Mouse (Mus musculus) regulatory T cell (primary cell): ENCODE data around the gene Kri1.

Experiments used
- in situ Hi-C: fragments of 300-600 bp; cut with MboI, MseI; formaldehyde crosslinking; loops from one replicate; pipeline ENCODE4 v1.15.1; 2025; ENCODE audit warnings: high pct_unique_total_duplicates

The Kri1 gene

DNA sequence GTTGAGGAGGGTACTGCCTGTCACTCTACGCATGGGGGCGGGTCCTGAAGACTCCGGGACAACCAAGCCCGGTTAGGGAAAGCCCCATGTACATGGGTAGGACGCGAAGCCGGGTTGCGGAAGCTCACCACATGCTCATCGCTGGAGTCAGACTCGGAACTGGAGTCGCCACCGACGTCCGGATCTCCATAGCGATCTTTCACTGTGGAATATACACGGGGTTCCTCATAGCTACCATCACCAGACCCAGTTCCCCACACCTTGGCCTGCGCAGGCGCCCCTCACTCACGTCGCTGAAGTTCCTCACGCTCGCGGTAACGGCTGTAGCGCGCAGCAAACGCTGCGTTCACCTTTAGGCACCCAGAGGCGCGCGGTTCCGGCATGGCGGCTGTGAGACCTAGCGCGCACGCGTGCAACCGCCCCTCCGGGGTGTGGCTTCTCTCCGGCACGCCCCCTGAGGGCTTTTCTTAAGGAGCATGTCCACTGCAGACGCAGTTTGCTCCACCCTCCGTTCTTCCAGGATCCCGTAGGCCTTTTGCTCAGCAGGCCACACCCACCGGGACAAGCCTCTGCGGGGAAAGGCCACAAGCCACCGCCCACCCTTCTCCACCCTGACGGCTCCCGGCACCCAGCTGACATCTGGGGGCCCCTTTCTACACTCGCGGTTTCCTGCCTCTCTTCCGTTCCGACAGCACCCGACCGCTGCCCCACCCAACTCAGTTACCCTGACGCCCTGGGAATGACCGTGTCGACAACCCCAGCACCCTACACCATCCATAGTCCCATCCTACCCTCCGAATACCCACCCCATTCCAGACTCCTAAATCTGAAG lies at the start of gene Kri1:
Gene Kri1 (minus strand): TSS at position 399 of the 832 bp plus-strand sequence.
- in situ Hi-C loops: no loop called here

DNA sequence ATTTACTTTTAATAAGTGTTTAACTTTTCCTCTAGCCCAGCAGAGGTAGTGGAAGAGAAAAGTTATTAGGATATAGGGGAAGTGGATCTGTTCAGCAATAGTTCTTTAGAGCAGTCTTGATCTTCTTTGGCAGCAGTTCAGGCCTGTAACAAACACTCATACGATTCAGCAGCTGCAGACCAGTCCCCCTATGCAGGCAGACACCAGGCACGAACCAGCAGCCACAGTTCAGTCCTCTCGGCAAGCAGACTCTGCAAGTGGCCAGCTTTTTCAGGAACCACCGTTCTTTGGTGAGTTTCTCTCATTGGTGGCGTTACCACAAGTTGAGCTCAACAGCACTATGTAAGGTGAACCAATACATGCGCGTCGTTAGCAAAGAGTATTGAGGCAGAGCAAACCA lies 48.7 kb upstream of the Kri1 start:
- in situ Hi-C loops: no loop called here

DNA sequence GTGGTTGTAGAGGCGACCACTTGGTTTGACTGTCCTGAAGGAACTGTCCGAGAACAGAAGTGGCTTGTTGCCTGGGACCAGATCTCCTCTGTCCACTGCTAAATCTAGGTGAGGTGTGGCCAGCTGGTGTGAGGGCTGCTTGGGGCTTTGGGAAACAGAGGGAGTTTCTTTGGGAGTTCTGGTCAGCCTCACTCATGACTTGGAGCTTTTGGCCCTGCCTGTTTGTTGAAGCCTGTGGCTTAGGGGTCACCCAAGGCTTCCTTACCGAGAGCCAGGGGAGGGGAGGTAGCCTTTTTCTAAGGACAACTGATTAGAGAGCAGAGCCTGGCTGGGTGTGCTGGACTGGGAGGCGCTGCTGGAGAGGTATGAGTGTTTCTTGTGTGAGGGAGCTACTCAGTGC lies 47.6 kb upstream of the Kri1 start:
- in situ Hi-C loops: no loop called here

DNA sequence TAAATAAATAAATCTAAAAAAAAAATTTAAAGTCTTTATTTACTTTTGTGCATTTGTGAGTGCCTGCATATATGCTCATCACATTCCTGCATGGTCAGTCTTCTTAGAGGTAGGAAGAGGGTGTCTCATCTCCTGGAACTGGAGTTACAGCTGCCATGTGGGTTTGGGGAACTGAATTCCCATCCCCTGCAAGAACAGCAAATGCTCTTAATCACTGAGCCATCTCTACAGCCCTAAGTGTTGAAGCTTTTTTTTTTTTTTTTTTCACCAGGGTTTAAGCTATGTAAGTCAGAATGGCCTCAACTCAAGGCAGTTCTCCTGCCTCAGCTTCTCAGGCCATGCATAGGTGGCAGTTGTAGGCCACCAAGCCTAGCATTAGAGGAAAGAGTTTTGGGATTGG lies 47.0 kb upstream of the Kri1 start:
- in situ Hi-C loops: no loop called here

GRCm38 (mm10) chr9:21333523-21333922 lies 45.8 kb upstream of the Kri1 start:
- in situ Hi-C loops: no loop called here

DNA sequence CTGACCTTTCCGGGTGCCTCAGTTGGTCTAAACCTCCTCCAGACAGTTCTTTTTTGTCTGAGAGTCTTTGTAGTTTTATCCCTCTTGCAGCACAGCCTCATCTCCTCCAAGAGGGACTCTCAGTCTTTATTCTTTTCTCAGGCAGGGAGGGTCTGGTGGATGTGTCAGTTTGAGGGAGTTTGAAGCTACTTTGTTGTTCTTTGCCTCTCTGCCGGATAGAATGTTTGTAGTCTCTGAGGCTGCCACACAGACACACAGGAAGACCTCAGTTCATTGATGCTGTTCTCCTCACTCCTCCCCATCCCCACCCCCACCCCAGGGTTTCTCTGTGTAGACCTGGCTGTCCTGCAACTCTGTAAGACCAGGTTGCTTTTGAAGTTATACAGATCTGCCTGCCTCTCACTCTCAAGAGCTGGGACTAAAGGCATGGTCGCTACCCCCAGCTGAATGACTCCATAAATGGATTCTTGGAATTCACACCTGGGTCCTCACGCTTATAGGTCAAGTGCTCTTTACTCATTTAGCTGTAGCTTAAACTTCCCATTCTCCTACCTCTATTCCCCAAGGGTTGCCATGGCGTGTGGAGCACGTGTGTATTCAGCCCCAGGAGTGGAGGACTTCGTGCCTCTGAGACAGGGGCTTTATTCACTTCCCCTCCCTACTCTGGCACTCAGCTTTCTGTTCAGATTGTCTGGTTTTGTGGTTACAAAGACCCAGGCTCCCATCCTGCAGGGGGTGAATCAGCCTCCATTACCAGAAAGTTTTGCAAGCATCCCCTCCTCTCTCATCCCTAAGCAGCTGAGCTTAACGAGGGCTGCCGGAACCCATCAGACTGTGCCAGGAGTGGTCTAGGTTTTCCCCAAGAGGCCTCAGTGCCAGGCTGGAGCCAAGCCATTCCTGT lies 44.6 kb upstream of the Kri1 start:
- in situ Hi-C loops: no loop called here

- in situ Hi-C loops: no loop called here
These were observed 43.8 kb upstream of the Kri1 start for GRCm38 (mm10) chr9:21331365-21332140.

GRCm38 (mm10) chr9:21329699-21330289 lies 42.0 kb upstream of the Kri1 start:
- in situ Hi-C loops: loop anchor here (10.0 kb wide), 1 partner anchor 675 kb away; the partner anchor contains the start of gene Pin1

DNA sequence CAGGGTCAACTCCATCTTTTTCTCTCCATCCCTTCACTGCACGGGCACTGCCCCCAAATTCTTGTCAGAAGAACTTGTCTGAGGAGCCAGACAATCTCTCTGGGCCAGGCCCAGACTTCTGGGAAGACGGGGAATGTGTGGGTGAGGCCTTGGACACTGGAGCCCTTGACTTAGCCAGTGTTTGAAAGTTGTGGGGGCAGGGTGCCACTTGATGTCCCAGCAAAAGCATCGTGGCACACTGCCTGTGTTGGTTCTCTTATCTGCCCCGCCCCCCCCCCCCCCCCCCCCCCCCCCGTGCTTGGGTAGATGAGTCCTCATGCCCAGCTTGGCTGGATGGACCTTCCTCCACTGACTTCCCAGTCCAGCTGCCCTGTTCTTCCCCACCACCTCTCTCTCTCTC lies 41.3 kb upstream of the Kri1 start:
- in situ Hi-C loops: loop anchor here (10.0 kb wide), 1 partner anchor 674 kb away; the partner anchor contains the start of gene Pin1

- in situ Hi-C loops: loop anchor here (10.0 kb wide), 1 partner anchor 673 kb away; the partner anchor contains the start of gene Pin1
These were observed 40.3 kb upstream of the Kri1 start for GRCm38 (mm10) chr9:21328041-21328440.

DNA sequence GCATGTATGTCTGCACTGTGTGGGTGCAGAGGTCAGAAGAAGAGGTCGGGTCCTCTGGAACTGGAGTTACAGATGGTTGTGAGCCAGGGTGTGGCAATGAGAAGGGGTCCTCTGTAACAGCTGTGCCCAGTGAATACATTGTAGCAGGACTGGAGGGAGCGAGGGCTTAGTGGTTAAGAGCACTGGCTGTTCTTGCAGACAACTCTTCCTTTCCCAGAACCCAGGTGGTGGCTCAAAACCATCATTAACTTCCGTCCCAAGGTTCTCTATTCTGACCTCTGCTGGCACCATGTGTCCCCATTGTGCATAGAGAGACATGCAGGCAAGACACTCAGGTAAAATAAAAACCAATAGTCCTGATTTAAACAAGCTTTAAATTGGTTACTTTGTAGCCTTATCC lies 39.8 kb upstream of the Kri1 start:
- in situ Hi-C loops: loop anchor here (10.0 kb wide), 1 partner anchor 673 kb away; the partner anchor contains the start of gene Pin1

GRCm38 (mm10) chr9:21324269-21324668 lies 36.5 kb upstream of the Kri1 start:
- in situ Hi-C loops: loop anchor here (10.0 kb wide), 1 partner anchor 669 kb away; the partner anchor contains the start of gene Pin1

DNA sequence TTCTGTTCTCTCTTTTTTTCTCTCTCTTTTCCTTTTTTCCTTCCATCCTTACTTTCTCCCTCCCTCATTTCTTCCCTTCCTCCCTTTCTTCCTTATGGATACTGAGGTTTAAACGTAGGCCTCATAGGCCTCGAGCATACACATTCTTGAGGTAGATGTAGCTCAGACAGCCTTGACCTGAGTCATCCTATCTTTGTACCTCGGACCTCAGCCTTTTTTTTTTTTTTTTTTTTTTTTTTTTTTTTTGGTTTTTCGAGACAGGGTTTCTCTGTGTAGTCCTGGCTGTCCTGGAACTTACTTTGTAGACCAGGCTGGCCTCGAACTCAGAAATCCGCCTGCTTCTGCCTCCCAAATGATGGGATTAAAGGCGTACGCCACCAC lies 35.1 kb upstream of the Kri1 start:
- in situ Hi-C loops: loop anchor here (10.0 kb wide), 1 partner anchor 668 kb away; the partner anchor contains the start of gene Pin1

- in situ Hi-C loops: loop anchor here (10.0 kb wide), 1 partner anchor 668 kb away; the partner anchor contains the start of gene Pin1
These were observed 34.6 kb upstream of the Kri1 start for GRCm38 (mm10) chr9:21322211-21322916.

DNA sequence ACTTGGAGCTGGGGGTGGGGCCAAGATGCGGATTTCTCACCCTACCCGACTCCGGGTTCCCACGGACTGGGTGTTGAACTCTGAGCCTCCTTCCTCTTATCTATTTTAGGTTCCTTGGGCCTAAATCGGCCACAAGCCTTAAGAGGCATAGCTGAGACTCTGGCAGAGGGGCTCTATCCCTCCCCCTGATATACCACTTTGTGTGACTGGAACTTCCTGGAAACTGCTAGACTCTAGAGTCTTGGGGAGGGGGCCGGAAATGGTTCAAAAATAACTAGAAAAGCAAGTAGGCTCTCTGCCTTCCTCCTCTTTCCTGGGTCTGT lies 33.7 kb upstream of the Kri1 start:
- in situ Hi-C loops: loop anchor here (10.0 kb wide), 1 partner anchor 667 kb away; the partner anchor contains the start of gene Pin1

DNA sequence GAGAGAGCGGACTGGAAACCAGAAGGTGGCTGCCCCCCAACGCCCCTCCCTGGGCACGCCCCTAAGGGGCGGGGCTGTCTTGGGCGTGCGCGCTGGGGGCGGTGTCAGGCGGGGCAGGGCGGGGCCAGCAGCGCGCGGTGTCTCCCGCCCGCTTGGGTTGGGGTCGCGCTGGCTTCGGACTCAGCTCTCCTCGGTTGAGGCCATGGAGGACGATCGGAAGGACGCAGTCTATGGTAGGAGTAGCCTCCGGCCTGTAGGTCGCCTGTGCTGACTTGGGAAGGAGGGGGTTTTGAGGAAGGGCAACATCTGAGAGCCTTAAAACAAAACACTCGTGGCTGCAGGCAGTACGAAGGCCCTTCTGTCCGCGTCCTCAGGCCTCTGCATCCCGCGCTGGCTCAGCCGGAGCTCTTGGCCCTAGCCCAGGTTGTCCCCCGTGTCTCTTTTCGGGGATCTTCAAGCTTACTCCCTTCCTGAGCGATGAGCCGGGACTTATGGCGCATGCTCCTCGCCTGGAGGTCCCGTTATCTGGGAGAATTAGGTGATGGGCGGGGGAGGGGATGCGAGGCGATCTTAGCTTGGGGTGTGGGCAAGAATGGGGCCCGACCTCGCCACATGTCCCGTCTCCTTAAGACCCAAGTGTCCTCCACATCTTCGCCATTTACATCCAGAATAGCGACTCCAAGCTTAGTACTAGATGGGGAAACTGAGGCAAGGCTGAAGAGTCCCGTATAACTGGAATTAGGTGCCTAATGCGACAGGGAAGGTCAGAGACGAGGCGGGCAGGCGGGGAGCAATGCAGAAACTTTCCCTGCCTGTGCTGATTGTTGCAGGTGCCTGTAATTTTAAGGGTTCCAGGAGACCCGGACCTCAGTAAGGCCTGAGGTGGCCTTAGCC lies 33.1 kb upstream of the Kri1 start, which contains the start of gene Slc44a2:
Gene Slc44a2 (plus strand): TSS at position 80 of the 894 bp plus-strand sequence.
- in situ Hi-C loops: loop anchor here (10.0 kb wide), 1 partner anchor 666 kb away; the partner anchor contains the start of gene Pin1

DNA sequence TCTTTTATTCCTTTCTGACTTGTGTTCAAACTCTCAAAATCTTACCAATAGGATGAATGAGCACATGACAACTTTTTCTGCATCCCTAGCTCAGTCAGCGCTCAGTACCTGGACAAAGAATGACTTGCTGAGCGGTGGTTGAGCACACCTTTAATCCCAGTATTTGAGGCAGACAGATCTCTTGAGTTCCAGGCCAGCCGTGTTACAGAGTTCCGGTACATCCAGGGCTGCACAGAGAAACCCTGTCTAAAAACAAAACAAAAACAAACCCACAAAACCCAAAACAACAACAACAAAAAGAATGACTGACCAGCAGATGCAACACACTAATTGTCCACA lies 32.5 kb upstream of the Kri1 start:
- in situ Hi-C loops: loop anchor here (10.0 kb wide), 1 partner anchor 665 kb away; the partner anchor contains the start of gene Pin1

DNA sequence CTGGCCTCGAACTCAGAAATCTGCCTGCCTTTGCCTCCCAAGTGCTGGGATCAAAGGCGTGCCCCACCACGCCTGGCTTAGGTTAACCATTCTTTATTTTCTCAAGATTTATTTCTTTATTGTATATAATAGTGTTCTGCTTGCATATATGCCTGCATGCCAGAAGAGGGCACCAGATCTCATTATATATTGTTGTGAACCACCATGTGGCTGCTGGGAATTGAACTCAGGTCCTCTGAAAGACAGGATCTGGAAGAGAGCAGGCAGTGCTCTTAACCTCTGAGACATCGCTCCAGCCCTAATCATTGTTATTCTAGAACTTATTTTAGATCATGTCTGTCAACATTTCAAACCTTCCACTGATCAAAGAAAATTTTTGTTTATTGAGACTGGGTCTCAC lies 31.7 kb upstream of the Kri1 start:
- in situ Hi-C loops: loop anchor here (5.0 kb wide), 1 partner anchor 33 kb away; no protein-coding TSS in a partner anchor

- in situ Hi-C loops: loop anchor here (5.0 kb wide), 1 partner anchor 34 kb away; no protein-coding TSS in a partner anchor
These were observed 31.0 kb upstream of the Kri1 start for GRCm38 (mm10) chr9:21318792-21319191.
